Mouse (Mus musculus) thymus, postnatal 4 days (tissue): ENCODE data around the gene Ly6g5c.

Experiments
- DNase-seq: peaks from one replicate; pipeline ENCODE4 v3.0.0; 2021

Ly6g5c gene

DNA sequence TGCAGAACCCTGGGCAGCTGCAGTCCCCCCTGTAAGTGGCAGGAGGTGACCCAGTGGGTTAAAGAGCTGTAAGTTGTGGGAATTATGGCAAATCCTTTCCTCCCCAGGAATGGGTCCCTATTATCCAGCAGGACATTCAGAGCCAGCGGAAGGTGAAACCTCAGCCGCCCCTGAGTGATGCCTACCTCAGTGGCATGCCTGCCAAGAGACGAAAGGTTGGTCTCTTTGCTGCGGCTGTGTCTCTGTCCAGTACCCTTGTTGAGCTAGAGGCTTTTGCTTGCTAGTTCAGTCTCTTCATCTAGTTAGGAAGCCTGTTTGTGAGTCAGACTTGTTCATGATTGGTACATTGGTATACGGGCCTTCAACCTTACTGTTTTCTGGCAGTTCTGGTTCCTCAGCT lies 38.1 kb downstream of the Ly6g5c start:
- no peak for DNase-seq

DNA sequence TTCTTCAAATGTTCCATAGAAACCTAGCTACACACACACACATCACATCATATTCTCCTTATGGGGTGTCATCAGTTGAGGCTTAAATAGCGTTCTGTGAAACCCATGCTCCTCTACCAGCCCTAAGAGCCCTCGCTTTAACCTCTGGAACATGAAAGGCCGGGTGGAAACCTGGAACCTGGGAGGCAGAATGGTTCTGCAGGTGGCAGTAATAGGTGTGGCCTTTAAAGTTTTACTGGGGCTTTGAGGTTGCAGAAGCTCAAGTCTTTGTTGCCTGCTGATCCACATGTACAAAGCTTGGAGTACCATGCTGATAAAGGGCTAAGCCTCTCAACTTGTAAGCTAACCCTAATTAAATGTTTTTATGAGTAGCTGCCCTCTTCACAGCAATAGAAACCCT lies 39.3 kb downstream of the Ly6g5c start:
- no peak for DNase-seq

DNA sequence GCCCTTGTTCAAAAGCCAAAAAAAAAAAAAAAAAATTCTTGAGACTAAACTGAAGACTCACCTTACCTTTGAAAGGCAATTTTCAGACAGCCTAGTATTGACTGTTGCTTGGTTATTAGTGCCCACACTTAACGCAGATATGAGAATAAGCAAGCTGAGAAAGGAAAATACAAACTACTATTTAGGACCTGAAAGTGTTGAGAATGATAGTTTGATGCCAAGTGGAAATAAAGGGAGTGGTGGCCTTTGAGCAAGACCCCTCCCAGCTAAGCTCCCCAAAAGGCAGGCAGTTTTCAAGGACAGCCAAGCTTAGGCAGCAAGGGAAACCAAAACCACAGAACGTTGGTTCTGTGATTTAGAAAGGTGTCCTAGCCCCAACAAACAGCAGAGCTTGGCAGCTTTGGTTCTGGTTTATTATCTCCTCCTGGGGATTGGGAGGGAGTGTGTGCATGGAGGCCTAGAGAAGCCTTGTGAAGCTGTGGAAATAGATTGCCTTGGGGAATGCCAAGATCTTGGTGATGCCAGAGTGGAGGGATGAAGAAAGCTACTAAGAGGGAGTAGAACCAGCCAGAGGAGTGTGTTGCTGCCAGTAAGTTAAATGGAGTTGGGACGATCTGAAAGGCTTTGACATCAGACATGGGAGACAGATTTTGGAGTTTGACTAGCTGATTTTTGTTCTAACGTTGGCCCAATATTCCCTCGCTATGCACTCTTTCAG lies 40.0 kb downstream of the Ly6g5c start:
- no peak for DNase-seq

DNA sequence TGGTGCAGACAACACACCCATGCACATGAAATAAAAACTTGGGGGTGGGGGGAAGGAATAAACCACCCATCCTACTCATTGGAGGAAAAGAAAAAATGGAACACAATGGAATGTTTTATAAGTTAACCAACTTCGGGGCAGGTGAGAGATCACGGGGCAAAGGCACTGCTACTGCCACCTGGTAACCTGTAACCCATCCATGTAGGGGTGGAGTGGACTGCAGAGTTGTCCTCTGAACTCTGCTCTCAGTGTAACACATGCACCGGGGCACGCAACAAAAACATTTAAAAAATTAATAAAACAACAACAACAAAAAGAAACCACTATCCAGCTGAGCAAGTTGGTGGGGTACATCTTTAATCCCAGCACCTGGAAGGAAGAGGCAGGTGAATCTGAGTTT lies 44.0 kb downstream of the Ly6g5c start:
- no peak for DNase-seq

DNA sequence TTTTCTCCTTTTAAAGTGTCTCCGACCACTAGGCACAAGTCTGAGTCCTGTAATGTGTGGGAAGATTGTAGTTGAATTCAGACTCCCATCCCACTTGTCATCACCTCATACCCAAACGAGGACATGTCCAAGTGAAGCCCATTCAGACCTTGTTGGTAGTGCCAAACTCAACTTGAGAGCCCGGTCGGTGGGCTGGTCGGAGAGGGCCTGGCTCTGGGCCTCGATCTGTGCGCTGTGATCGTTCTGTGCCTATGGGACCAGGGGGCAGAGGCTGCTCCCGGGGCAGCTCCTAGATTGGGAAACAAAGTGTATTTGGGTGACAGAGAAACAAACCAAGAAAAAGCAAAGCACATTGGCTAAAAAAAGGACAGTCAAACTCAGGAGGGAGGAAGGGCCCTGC lies 45.0 kb downstream of the Ly6g5c start:
- no peak for DNase-seq

DNA sequence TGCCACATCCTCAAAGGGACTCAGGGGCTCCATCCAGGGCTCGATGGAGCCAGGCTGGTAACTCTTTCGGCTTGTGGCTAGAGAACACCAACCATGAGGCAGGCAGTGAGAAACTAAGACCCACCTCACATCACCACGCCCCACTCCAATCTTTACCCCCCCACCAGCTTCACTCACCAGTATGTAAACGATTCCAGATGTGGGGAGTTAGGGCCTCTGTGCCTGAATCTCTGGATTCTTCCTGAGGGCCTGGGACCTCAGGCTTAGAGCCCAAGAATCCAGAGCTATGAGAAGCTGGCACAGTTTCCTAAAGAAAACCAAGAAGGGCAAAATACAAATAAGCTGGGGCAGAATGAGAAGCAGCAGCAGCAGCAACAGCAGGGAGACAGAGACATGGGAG lies 45.9 kb downstream of the Ly6g5c start:
- no peak for DNase-seq

DNA sequence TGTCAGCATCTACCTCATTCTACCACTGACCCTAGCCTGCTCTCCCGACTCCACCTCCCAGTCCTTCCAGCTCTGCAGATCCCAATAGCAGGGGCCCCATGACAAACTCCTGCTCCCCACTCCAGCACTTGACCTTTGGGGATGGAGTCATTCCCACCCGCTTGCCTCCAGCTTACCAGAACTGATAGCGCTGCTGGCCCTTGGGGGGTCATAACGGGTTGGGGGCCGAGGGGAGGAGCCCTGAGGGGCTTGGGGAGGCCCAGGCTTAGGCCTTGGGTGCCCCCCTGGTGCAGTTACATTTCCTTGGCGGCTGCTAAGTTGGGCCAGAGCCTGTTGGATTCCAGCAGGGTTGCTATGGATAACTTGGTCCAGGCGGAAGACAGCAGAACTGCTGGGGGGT lies 46.5 kb downstream of the Ly6g5c start:
- DNase-seq: no peak

DNA sequence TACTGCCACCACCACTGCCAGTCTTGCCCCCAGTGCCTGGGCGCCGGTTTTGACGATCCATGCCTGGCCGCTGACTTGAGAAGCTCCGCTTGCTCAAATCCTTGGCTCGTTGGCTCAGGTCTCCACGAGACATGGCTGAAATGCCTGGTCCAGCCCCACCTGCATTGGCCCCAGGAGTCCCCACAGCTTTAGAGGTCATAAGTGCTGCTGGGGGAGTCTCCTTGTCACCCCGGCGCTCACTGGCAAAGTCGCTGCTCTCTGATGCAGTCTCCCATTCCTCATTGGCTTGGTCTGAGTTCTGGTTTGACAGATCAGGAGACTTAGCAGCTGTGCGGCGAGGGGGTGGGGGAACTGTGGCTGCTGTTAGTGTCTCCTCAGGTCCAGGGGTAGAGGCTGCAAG lies 47.4 kb downstream of the Ly6g5c start:
- DNase-seq: no peak

DNA sequence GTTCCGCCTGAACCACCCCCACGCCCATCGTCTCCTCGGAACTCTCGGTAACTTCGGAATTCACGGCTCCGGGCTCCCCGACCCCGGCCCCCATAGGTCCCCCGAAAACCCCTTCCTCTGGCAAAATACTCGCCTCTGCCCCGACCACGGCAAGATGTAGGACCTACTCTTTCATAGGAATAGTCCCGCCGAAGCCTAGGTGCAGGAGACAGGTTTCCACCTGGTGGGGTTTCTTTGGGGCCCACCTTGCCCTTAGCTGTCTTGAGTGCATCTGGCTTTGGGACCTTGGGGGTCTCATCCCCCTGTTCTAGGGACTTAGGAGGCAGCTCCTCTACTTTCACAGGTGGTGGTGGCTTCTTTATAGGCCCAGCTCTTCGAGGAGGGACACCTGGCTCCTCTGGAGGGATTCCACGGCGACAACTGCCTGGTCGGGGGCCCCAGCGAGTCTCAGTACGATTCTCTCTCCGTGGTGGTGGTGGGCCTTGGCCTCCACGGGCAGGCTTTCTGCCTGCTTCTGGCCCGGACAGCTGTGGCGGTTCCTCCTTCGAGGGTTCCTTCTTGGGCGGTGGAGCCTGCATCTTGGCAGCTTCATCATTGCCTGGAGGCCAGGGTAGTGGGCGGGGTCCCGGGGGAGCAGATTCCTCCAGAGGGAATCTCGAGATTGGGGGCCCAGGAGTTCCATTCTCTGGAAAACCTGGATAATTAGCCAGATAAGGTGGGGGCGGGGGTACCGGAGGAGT lies 48.6 kb downstream of the Ly6g5c start:
- DNase-seq: no peak

DNA sequence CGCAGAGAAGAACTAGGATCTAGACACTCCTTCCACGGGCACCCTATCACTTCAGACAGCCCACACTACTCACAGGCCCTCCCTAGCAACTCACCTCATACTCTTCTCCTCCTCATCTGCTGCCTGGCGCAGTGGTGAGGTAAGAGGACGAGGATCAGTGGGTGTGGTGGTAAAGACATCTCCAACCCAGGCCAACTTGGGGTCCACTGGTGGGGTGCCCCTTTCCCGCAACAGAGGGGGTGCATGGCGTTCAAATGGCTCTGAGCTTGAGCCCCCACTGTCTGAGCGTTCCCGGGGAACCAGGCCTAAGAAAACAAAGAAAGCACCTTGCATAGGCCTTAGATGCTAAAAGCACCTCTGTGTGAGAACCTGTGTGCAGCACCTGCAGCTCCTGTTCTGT lies 49.2 kb downstream of the Ly6g5c start:
- no peak for DNase-seq

DNA sequence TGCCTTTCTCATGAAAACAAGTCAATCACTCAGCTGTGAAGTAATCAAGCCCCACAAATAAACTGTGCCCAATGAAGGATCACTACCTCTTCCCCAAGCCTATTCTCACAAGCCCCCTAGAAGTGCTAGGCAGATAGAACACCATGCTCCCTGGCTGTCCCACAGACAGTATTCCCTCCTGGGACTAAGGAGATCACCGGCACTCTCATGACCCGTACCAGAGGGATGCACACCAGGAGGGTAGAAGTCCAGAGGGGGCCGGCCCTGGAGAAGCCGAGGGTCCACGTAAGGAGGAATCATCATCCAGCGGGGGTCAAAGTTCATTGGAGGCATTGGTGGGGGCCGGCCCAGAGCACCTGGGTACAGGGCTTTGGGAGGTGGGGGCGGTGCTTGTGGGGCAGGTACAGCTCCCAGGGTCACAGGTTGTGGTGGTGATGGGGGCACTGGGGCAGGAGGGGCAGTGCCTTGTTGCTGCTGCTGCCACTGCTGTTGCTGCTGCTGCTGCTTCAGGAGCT lies 49.6 kb downstream of the Ly6g5c start:
- no peak for DNase-seq

DNA sequence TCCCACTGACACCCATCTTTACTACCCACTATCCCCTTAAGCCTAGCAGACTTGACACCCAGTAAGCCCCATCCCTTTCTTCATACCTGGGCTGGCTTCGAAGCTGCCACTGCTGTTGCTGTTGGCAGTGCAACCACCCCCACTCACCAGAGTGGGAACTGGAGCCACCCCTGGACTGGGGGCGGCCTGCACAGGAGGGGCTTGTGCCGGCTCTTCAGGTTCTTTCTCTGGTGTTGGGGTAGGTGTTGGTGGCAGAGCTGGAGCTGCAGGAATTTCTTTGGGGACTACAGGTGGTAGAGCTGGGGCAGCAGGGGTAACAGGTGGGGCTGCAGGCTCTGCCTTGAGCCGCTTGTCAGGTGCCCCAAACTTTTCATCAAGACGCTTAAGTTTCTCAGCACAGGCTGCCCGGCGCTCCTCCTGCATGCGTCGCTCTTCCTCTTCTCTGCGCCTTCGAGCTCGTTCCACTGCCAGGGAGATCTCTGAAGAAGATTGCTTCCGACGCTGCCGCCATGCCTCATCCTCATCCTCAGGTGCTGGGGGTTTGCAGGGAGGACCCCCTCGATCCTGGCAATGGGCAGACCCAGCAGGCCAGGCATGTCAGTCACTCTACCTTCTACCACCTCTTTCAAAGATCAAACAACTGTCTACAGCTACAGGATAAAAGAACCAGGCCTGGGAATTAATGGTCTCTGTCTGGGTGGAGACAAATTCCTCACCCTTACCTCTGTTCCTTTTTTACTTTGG lies 50.9 kb downstream of the Ly6g5c start:
- no peak for DNase-seq

DNA sequence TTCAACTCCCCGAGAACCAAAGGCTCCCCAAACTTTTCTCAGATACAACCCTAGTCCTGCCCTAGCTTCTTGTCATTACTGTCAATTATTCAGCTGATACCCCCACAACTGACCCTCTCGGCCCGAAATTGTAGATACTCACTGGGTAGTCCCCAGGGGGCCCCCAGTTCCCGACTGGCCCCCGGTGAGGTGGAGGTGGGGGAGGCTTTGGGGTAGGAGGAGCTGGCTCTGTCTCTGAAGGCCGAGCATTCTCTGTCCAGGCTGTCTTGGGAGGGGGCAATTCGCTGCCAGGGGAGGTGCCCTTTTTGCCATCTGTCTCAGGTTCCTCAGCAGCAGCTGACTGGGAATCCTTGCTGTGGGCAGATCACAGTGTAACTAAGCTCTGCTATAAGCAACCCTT lies 51.6 kb downstream of the Ly6g5c start:
- no peak for DNase-seq

DNA sequence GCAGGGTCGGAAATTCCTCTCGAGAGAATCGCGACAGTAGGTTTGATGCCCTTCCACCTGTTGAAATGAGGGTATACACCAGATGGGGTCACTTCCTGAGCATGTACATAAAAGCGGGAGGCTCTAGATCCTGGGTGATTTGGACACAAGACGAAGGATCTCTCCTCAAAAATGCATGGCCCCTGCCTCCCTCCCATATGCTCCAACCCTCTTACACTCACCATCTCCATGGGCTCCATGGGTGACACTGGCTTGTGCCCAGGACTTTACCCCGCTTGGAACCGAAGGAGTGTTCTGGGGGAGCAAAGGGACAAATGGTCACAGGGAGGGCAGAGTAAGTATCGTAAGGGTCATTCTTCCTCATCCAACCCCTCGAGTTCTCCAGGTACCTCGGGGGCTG lies 53.3 kb downstream of the Ly6g5c start:
- DNase-seq: no peak
